Mouse (Mus musculus) lung, embryonic 14.5 days (tissue): ENCODE data around the gene Kpna1. TPM values are rescaled to one million over a fixed set of nuclear protein-coding genes. Genes with fewer than 3 reads are reported as not detected.
"Not testable (repeated sequence)": the region's sequence is repeated elsewhere in the genome, so short reads cannot be mapped to it uniquely, and the experiment has no call there.

Experiments used
- ATAC-seq: fragments of 200-750 bp; cut with Nextera tagmentation; 2 replicates; pipeline ENCODE4 v1.8.0; 2017; ENCODE audit warnings: mild to moderate bottlenecking, moderate TSS enrichment, moderate library complexity; ENCODE audit not compliant: insufficient read depth
- DNase-seq: peaks from one replicate; pipeline ENCODE4 v3.0.0-alpha.2; 2015
- H3K27ac ChIP-seq: fragments of 300-500 bp; sonication (generic); 2 replicates; pipeline ENCODE4 v1.5.1; 2014; ENCODE audit warnings: low read depth, mild to moderate bottlenecking, moderate library complexity
- H3K27me3 ChIP-seq: fragments of 300-500 bp; sonication (generic); 2 replicates; pipeline ENCODE4 v1.6.1; 2014; ENCODE audit warnings: low read length, control low read depth; ENCODE audit not compliant: insufficient read depth
- H3K36me3 ChIP-seq: fragments of 300-500 bp; sonication (generic); 2 replicates; pipeline ENCODE4 v1.6.1; 2014; ENCODE audit warnings: control low read depth; ENCODE audit not compliant: insufficient read depth
- H3K4me1 ChIP-seq: fragments of 300-500 bp; sonication (generic); 2 replicates; pipeline ENCODE4 v1.6.1; 2014; ENCODE audit warnings: antibody characterized with exemption, control low read depth; ENCODE audit not compliant: insufficient read depth
- H3K4me2 ChIP-seq: fragments of 300-500 bp; sonication (generic); 2 replicates; pipeline ENCODE4 v1.6.1; 2014; ENCODE audit warnings: mild to moderate bottlenecking
- H3K4me3 ChIP-seq: fragments of 300-500 bp; sonication (generic); 2 replicates; pipeline ENCODE4 v1.5.1; 2014; ENCODE audit warnings: low read depth, low read length
- H3K9ac ChIP-seq: fragments of 300-500 bp; sonication (generic); 2 replicates; pipeline ENCODE4 v1.6.1; 2014
- H3K9me3 ChIP-seq: fragments of 300-500 bp; sonication (generic); 2 replicates; pipeline ENCODE4 v1.6.1; 2016; ENCODE audit warnings: low read depth, low read length, control low read depth
- CTCF ChIP-seq: IDR thresholded peaks from 2 replicates; pipeline ENCODE4 v1.5.1; 2016; ENCODE audit warnings: antibody characterized with exemption, low read depth
- WGBS: fragments of 180-500 bp; shearing (Covaris S2); extraction: QIAGEN DNeasy Blood & Tissue Kit; methylation state at CpG from one replicate; pipeline ENCODE4 v1.1.7; 2014; 5-methylcytosine and 5-hydroxymethylcytosine counted together
- polyA plus RNA-seq: library from polyadenylated mRNA; unstranded; fragments of >200 nt; fragmentation: Nextera tagmentation; extraction: Ambion mirVana; gene quantifications from 2 replicates; pipeline ENCODE4 v1.2.1, GENCODE M21; 2014

Kpna1 gene
- 39.1 and 40.4 TPM in 2 replicates for polyA plus RNA-seq

DNA sequence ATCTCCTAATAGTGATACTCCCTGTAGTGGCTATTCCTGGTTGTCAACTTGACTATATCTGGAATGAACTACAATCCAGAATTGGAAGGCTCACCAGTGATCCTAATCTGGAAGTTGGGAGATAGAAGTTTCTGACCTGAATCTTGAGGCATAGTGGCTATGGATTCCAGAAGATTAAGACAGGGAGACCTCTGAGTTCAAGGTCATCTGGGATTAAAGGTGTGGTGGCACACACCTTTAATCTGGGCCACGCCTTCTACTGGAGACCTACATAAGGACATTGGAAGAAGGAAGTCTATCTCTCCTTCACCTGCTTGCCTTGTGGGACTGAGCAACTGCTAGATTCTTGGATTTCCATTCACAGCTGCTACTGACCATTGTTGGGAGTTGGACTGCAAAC lies at the start of gene Kpna1:
Kpna1 (plus strand) TSS at position 301 of the 400 bp plus-strand sequence.
- DNase-seq, H3K27ac ChIP-seq, H3K9ac ChIP-seq, H3K27me3 ChIP-seq, H3K9me3 ChIP-seq, H3K4me2 ChIP-seq, H3K36me3 ChIP-seq, ATAC-seq, H3K4me3 ChIP-seq, H3K4me1 ChIP-seq: not testable (repeated sequence)
- WGBS = 89% methylated on average over 1 of the region's 1 CpGs

DNA sequence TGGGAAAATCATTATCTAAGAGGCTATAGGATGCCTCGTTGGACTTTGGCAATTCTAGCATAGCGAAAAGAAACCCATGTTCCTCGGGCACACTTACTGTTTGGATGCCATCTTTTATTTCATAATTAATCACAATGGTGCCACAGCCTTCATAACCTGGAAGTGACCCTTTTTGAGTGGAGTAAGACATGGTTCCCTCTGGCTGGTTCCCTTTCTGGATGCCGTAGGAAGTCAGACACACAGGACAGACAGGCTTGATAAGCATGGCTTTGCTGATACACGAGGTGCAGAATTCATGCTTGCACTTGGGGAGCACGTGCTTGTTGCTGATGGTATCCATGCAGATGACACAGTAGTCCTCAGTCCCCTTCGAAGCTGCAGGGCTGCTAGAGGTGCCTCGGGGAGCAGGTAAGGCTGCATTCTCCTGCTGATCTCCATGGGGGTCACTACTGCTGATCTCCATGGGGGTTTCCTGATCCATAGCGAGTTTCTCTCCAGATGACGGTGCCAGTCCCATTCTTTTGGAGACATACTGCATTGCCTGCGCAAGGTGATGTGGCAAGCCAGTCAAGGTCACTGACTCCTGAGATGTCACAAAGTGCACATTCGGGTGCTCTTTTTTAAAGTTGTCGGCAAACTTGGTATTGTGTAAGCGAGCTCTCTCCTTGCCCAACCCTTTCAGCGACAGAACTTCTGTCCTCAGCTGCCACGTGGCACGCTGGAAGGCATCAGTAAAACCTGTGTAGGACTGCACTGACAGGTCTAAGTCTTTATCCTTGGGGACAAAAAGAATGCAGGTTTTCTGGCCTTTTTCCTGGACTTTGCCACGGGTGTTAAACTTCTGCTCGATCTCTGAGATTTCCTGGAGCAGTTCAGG lies 46.1 kb upstream of the Kpna1 start:
- TF ChIP-seq CTCF = no peak
- Histone ChIP-seq H3K27me3 (no peaks in the 10 kb centered on the region), H3K4me2 (no peak overlapping the region), H3K4me1 (no peaks in the 10 kb centered on the region), H3K4me3 (no peak overlapping the region), H3K36me3 (no peaks in the 10 kb centered on the region), H3K27ac (no peak overlapping the region), H3K9ac (no peak overlapping the region), H3K9me3 (no peaks in the 10 kb centered on the region)
- DNase-seq = no peak
- ATAC-seq = no peak
- 81% methylated on average over 19 of the region's 19 CpGs for WGBS

DNA sequence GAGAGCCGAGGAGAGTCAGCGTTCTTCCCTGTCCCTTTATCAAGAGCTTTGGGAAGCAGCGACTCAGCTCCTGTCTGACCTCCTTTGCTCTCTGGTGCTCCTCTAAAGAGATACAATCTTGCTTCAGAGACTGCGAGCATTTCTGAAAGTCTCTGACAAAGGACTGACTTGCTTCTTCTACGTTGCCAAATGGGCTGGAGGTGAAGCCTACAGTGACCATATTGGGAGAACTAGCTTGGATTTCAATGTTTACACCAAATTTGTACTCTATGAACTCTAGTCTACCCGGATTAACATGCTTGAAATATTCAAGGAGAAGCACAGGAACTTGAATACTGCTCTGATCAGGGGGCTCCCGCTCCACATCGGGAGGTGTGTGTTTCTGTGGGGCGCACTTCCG lies 45.4 kb upstream of the Kpna1 start:
- ATAC-seq (no peak), DNase-seq (no peak)
- Histone ChIP-seq H3K4me2 (no peak overlapping the region), H3K27ac (no peak overlapping the region), H3K4me1 (no peaks in the 10 kb centered on the region), H3K27me3 (no peaks in the 10 kb centered on the region), H3K9ac (no peak overlapping the region), H3K4me3 (no peak overlapping the region), H3K36me3 (no peaks in the 10 kb centered on the region), H3K9me3 (no peaks in the 10 kb centered on the region)
- TF ChIP-seq CTCF = no peak
- 69% methylated on average over 10 of the region's 10 CpGs for WGBS

DNA sequence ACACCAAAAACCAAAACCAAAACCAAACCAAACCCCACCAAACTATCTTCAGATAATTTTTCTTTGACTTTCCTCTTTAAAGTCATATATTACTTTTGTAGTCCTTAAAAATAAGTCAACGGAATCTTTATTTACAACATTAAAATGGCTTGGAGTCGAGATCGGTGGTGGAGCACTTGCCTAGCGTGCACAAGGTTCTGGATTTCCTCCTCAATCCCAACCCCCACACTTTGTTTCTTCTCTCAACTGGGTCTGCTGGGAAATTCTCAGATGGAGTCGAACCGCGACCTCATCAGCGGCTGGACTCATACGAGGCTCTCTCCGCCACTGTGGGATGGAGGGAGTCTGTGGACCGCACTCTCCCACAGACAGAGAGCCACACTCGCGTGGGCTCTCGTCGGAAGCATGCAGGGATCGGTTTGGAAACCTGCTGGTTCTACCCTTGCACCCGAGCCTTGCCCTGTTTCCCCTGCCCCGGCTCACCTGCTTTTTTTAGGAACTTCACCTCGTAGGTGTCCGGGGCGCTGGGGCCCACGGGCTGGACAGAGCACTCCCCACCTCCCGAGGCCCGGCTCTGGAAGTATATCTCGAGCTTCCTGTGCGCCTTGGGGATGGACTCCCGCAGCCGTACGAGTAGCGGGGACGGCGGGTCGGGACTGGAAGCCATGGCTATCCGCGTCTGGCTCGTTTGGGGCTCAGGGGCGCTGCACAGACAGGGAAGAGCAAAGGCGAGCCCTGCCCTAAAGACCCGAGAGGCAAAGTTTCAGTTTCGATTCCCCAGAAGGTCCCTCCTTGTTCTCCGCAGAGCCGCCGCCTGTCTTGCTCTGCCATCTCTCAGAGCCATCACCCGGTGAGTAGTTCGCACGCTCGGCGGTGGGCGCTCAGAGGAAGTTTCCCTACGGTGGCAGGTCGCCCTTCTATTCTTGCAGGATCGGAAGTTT lies 40.1 kb upstream of the Kpna1 start, which contains the start of the genes Parp9 and Dtx3l:
Parp9 (plus strand) TSS at position 260 of the 941 bp plus-strand sequence.
Dtx3l (minus strand) TSS at position 941 of the 941 bp plus-strand sequence.
- ATAC-seq = peak; percentile 66

DNA sequence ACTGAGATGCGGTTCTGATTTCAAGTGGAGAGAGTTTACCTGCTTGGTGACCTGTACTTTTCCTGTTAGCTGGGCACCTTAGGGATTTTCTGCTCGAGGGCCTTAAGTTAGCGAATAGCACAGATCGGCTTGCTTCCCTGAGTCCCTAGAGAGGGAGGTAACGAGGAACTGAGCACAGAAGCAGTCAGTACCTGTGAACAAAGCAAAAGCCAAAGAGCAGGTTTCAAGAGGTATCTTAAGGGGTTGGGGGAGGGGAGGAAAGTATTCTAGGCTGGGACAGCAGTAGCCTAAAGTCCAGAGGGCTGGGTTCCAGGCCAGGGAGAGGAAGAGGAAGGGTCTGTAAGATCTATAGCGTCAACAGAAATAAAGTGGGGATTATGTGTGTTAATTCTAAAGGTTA lies 39.3 kb upstream of the Kpna1 start:
- ATAC-seq (peak; percentile 46; the same call in 1 of the 2 replicates), DNase-seq (peak; percentile 15)
- 5% methylated on average over 6 of the region's 6 CpGs for WGBS
- Histone ChIP-seq H3K27me3 (0 out of 2 replicates have a peak, but pooled peaks cover 5% of the 10 kb centered on the region), H3K27ac (no peak overlapping the region), H3K4me3 (peak overlapping the region; percentile 50), H3K36me3 (no peaks in the 10 kb centered on the region), H3K4me1 (no peaks in the 10 kb centered on the region), H3K9ac (peak overlapping the region; percentile 59; the same call in 1 of the 2 replicates), H3K4me2 (peak overlapping the region; percentile 78), H3K9me3 (no peaks in the 10 kb centered on the region)
- TF ChIP-seq CTCF = no peak

More for the DNA sequence above, 40.1 kb upstream of the Kpna1 start, which contains the start of the genes Parp9 and Dtx3l:
- no peak for TF ChIP-seq CTCF
- Histone ChIP-seq H3K4me3 (peak within 1 kb of the TSS; percentile 50), H3K4me2 (peak within 1 kb of the TSS; percentile 78), H3K9me3 (no peaks in the 10 kb centered on the region), H3K4me1 (no peaks in the 10 kb centered on the region), H3K36me3 (no peaks in the 10 kb centered on the region), H3K9ac (peak within 1 kb of the TSS; percentile 59), H3K27me3 (0 out of 2 replicates have a peak, but pooled peaks cover 5% of the 10 kb centered on the region), H3K27ac (no peak within 1 kb of the TSS)
- 2% methylated on average over 52 of the region's 52 CpGs for WGBS
- DNase-seq = peak; percentile 60

DNA sequence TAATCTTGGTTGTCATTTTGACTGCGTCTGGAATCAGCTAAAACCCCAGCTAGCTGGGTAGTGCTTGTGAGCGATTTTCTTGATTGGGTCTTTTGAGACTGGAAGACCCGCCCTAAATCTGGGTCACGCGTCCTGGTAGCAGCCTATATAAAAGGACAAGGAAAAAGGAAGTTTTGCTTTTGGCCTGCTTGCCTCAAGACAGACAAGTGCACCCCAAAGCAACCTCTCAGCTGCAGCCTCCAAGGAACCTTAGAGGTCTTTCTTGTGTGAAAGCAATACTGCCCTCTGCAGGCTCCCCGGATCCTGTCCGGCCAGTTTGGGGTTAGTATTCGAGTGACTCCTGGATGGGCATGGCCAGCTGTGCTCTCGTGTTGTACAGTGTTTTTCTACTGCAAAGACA lies 38.9 kb upstream of the Kpna1 start:
- Histone ChIP-seq H3K27ac (no peak overlapping the region), H3K36me3 (no peaks in the 10 kb centered on the region), H3K27me3 (0 out of 2 replicates have a peak, but pooled peaks cover 5% of the 10 kb centered on the region), H3K9ac (no peak overlapping the region), H3K9me3 (no peaks in the 10 kb centered on the region), H3K4me2 (peak overlapping the region; percentile 78), H3K4me1 (no peaks in the 10 kb centered on the region), H3K4me3 (peak overlapping the region; percentile 50)
- peak; percentile 68 for ATAC-seq
- peak; percentile 65 for TF ChIP-seq CTCF
- DNase-seq = peak; percentile 85
- WGBS = 14% methylated on average over 9 of the region's 9 CpGs
